Mouse (Mus musculus) NIH3T3 (cell line): ENCODE data around the gene 3110082J24Rik.
A peak's percentile ranks its signal among the peaks of the same experiment; 100 is the strongest.

ENCODE experiments used
- DNase-seq: peaks from one replicate; pipeline ENCODE4 v3.0.0-alpha.2; 2012; ENCODE audit warnings: low read depth

Gene 3110082J24Rik

GRCm38 (mm10) chr5:30105668-30106300 is at the start of gene 3110082J24Rik:
TSS of gene 3110082J24Rik (minus strand) at chr5:30106086.
- DNase-seq, result no peak

GRCm38 (mm10) chr5:30155395-30155792 is 49.5 kb upstream of the 3110082J24Rik start:
- no peak for DNase-seq

- DNase-seq, result peak; percentile 95
These were observed 48.8 kb upstream of the 3110082J24Rik start, which contains the start of the genes Hadha and Hadhb for GRCm38 (mm10) chr5:30154474-30155394. TSS of gene Hadha (minus strand) at chr5:30155162. TSS of gene Hadhb (plus strand) at chr5:30155248.

- peak; percentile 68 for DNase-seq
These were observed 48.1 kb upstream of the 3110082J24Rik start for GRCm38 (mm10) chr5:30154013-30154412.

- DNase-seq, result no peak
These were observed 47.3 kb upstream of the 3110082J24Rik start for GRCm38 (mm10) chr5:30153222-30153621.

- DNase-seq, result no peak
These were observed 46.5 kb upstream of the 3110082J24Rik start for GRCm38 (mm10) chr5:30152413-30152812.

- peak; percentile 63 for DNase-seq
These were observed 46.1 kb upstream of the 3110082J24Rik start for GRCm38 (mm10) chr5:30152007-30152406.

- no peak for DNase-seq
These were observed 42.4 kb upstream of the 3110082J24Rik start for GRCm38 (mm10) chr5:30148133-30148920.

GRCm38 (mm10) chr5:30146526-30146925 is 40.6 kb upstream of the 3110082J24Rik start:
- peak; percentile 6 for DNase-seq

GRCm38 (mm10) chr5:30138193-30138592 is 32.3 kb upstream of the 3110082J24Rik start:
- no peak for DNase-seq

GRCm38 (mm10) chr5:30137271-30137670 is 31.4 kb upstream of the 3110082J24Rik start:
- no peak for DNase-seq

- no peak for DNase-seq
These were observed 29.9 kb upstream of the 3110082J24Rik start for GRCm38 (mm10) chr5:30135711-30136231.

GRCm38 (mm10) chr5:30132173-30132572 is 26.3 kb upstream of the 3110082J24Rik start:
- DNase-seq, result no peak

GRCm38 (mm10) chr5:30131246-30131645 is 25.4 kb upstream of the 3110082J24Rik start:
- DNase-seq, result no peak

GRCm38 (mm10) chr5:30128680-30129079 is 22.8 kb upstream of the 3110082J24Rik start:
- no peak for DNase-seq

GRCm38 (mm10) chr5:30127921-30128597 is 22.2 kb upstream of the 3110082J24Rik start:
- no peak for DNase-seq

- peak; percentile 80 for DNase-seq
These were observed 20.9 kb upstream of the 3110082J24Rik start for GRCm38 (mm10) chr5:30126756-30127155.

- DNase-seq, result peak; percentile 57
These were observed 19.7 kb upstream of the 3110082J24Rik start for GRCm38 (mm10) chr5:30125587-30125986.

- no peak for DNase-seq
These were observed 16.6 kb upstream of the 3110082J24Rik start for GRCm38 (mm10) chr5:30122481-30122880.

GRCm38 (mm10) chr5:30120106-30120505 is 14.2 kb upstream of the 3110082J24Rik start:
- DNase-seq, result no peak

GRCm38 (mm10) chr5:30119163-30119562 is 13.3 kb upstream of the 3110082J24Rik start:
- DNase-seq, result no peak
